Mouse (Mus musculus) kidney, adult 2 months (tissue): ENCODE data around the gene Copa. TPM values are rescaled to one million over a fixed set of nuclear protein-coding genes. Genes with fewer than 3 reads are reported as not detected.
A peak's percentile ranks its signal among the peaks of the same experiment; 100 is the strongest.

ENCODE experiments used
- DNase-seq: peaks from one replicate; pipeline ENCODE4 v3.0.0; 2021
- H3K27ac ChIP-seq: fragments of 200-500 bp; 2 replicates; pipeline ENCODE4 v1.5.1; 2012; ENCODE audit warnings: low read depth, low read length, control low read depth, inconsistent platforms; ENCODE audit not compliant: insufficient read depth
- H3K27me3 ChIP-seq: fragments of 200-500 bp; replicated peaks from 2 replicates; pipeline ENCODE4 v1.6.1; 2012; ENCODE audit warnings: mild to moderate bottlenecking, moderate library complexity, low read length, inconsistent platforms; ENCODE audit not compliant: control insufficient read depth, insufficient read depth
- H3K36me3 ChIP-seq: fragments of 200-500 bp; 2 replicates; pipeline ENCODE4 v1.6.1; 2012; ENCODE audit warnings: mild to moderate bottlenecking, moderate library complexity, low read length, inconsistent platforms; ENCODE audit not compliant: control insufficient read depth, insufficient read depth
- H3K4me1 ChIP-seq: fragments of 200-500 bp; 2 replicates; pipeline ENCODE4 v1.6.1; 2011; ENCODE audit warnings: low read length; ENCODE audit not compliant: control insufficient read depth, insufficient read depth
- H3K4me3 ChIP-seq: fragments of 200-500 bp; 2 replicates; pipeline ENCODE4 v1.5.1; 2011; ENCODE audit warnings: mild to moderate bottlenecking, low read depth, low read length, control low read depth; ENCODE audit not compliant: insufficient read depth
- CTCF ChIP-seq: fragments of 200-500 bp; conservative IDR thresholded peaks from 2 replicates; pipeline ENCODE4 v1.5.1; 2011; ENCODE audit warnings: low read depth, mild to moderate bottlenecking, control low read depth, low read length, moderate library complexity, mixed read lengths; ENCODE audit not compliant: insufficient read depth, insufficient read length
- POLR2A ChIP-seq: fragments of 200-500 bp; IDR thresholded peaks from one replicate; pipeline ENCODE4 v1.6.1; 2011; ENCODE audit warnings: low read depth, low read length, control low read depth
- WGBS: fragments of 180-500 bp; shearing (Covaris S2); methylation state at CpG from one replicate; pipeline ENCODE4 v1.1.7; 2018; 5-methylcytosine and 5-hydroxymethylcytosine counted together
- polyA plus RNA-seq: library from polyadenylated mRNA; depleted of rRNA; stranded (reverse); fragments of >200 nt; gene quantifications from 2 replicates; pipeline ENCODE4 v1.2.3, GENCODE M21; 2012

The Copa gene
- polyA plus RNA-seq, 1 experiment: 74.9 TPM

DNA sequence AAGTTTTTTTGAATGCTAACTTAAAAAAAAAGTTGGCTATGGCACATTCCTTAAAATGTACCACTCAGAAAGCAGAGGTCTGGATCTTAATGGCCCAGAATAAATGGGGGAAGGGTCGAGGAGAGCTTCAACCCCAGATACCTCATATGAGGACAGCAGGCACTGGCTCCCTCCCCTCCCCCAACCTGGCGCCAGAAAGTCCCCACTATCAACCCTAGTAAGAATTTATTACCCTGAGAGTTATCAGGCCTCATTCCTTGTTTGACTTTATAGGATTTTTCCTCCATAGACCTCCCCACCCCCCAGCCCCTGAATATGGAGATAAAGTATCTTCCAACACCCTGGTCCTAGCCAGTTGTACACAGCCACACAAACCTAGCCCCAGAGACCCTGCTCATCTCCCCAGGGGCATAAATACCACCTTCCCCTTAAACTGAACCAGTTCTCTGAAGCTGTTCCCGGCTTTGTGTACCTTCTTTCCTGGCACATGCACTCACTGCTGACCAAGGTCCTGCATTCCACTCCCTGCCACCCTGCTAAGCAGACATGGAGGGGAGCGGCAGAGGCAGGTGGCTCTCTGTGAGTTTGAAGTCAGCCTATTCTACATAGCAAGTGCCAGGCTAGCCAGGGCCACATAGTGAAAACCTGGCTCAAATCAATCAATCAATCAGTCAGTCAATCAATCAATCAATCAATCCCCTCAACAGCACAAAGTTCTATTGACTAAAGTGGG lies 18.9 kb upstream of the Copa start:
- Histone ChIP-seq H3K36me3 (no peaks in the 10 kb centered on the region), H3K4me1 (no peaks in the 10 kb centered on the region), H3K4me3 (no peak overlapping the region), H3K27ac (no peak overlapping the region), H3K27me3 (no peaks in the 10 kb centered on the region)
- no peak for DNase-seq
- WGBS: 39% methylated on average over 4 of the region's 4 CpGs
- TF ChIP-seq POLR2A: no peak
- TF ChIP-seq CTCF: no peak

DNA sequence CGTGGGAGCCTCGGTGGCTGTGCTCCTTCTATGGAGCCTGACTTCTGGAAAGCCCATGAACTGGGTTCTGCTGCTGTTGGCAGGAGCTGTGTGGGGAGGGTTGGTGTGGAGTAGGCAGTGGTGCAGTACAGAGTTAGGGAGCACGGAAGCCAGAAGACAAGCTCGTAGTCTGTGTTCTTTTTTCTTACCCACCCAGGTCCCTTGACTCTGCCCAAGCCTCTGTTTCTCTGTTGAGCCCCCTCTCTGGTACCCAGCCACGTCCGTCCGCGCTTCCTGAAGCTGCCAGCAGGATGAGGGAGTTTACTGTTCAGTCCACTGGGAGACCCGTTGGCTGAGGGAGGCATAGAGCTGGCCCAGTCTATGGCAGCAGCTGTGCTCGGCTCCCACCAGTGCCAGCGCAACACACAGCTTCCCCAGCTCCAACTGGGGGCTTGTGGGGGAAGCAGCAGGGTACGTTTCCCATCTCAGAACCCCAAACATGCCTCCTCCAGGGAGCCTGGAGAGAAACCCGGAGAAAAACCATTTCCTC lies 17.7 kb upstream of the Copa start:
- TF ChIP-seq CTCF (no peak), POLR2A (no peak)
- 80% methylated on average over 13 of the region's 13 CpGs for WGBS
- H3K4me3 ChIP-seq: no peak overlapping the region
- H3K36me3 ChIP-seq: no peaks in the 10 kb centered on the region; the same call in 1 of the 2 replicates
- no peak overlapping the region for H3K27ac ChIP-seq
- no peaks in the 10 kb centered on the region for H3K27me3 ChIP-seq
- no peaks in the 10 kb centered on the region for H3K4me1 ChIP-seq
- no peak for DNase-seq

DNA sequence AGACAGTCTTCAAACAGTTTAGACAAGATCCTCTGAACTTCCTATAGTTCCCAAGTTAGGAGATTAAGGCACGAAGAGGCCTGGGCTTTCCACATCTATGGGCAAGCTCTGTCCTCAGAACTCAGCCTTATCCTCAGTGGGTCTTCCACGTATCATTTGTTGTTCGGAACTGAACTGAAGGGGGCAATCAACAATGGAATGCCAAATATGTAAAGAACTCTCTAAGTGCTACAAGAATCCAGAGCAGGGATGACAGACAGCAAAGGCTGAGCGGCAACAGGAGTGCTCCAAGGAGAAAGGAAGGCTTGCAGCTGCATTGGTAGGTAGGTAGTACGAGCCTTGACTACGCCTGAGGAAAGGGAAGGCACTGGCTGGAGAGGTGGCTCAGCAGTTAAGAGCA lies 12.1 kb upstream of the Copa start:
- H3K4me3 ChIP-seq: no peak overlapping the region
- DNase-seq: no peak
- TF ChIP-seq POLR2A: no peak
- no peak for TF ChIP-seq CTCF
- no peak overlapping the region for H3K27ac ChIP-seq
- H3K36me3 ChIP-seq: peaks cover 7% of the 10 kb centered on the region
- WGBS: 76% methylated on average over 6 of the region's 6 CpGs
- no peaks in the 10 kb centered on the region for H3K4me1 ChIP-seq
- H3K27me3 ChIP-seq: no peaks in the 10 kb centered on the region

DNA sequence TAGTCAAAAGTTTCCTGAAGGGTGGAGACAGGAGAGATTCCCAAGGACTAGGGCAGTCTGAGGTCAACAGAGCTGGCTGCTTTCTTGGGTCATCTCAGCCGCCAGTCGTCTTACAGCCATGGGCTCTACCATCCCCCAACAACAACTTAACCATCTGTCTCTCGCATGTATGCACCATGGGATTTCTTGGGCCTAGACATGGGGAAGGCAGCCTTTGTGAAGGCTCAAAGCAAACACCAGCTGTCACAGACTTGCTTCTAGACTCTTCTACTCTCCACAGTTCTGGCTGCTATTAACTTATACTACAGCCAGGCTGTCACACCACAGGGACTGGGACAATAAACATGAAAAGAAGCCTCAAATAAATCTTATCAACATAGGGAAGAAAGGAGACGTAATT lies 10.8 kb upstream of the Copa start:
- TF ChIP-seq POLR2A: no peak
- no peak for TF ChIP-seq CTCF
- Histone ChIP-seq H3K4me1 (no peaks in the 10 kb centered on the region), H3K27me3 (no peaks in the 10 kb centered on the region), H3K27ac (no peak overlapping the region), H3K4me3 (no peak overlapping the region), H3K36me3 (peaks cover 7% of the 10 kb centered on the region)
- 62% methylated on average over 4 of the region's 4 CpGs for WGBS
- no peak for DNase-seq

DNA sequence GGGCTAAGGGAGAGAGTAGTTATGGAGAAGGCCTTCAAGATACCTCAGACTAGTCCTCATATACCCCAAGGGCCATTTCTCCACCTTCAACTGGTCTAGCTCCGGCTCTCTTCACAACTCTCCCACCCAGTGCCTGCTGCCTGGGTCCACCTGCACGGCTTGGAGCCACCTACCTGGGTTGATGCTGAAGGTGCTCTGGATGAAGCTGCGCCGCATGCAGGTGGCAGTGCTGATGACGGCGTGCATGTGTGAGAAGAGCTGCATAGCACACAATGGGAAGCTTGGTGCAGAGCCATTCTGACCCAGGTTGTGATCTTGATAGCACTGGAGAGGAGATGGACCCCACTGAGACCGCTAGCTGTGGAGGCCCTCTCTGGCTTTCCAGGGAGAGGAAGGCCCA lies 9.7 kb upstream of the Copa start:
- H3K4me1 ChIP-seq: no peaks in the 10 kb centered on the region
- H3K27ac ChIP-seq: no peak overlapping the region
- TF ChIP-seq CTCF: no peak
- no peak for TF ChIP-seq POLR2A
- no peaks in the 10 kb centered on the region for H3K27me3 ChIP-seq
- WGBS: 96% methylated on average over 7 of the region's 7 CpGs
- H3K4me3 ChIP-seq: no peak overlapping the region
- H3K36me3 ChIP-seq: peaks cover 7% of the 10 kb centered on the region
- DNase-seq: no peak

DNA sequence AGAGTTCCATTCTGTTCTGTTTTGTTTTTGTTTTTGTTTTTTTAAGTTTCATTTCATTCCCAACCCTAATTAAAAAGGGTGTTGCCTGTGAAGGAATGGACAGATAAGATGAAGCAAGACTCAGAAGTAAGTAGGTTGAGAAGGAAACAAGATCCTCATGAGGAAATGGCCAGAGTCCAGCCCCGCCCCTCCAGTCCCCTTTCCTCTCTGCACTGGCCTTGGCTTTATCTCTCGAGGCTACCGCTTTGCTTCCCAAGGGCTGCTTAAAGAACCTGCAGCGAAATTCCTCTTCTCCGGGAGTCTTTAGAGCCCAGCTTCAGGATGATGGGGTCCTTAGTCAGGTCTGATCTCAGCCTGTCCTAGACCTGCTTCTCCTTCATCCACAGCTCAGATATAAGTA lies 4.3 kb upstream of the Copa start:
- H3K36me3 ChIP-seq: peaks cover 3% of the 10 kb centered on the region; the same call in 1 of the 2 replicates
- no peaks in the 10 kb centered on the region; the same call in 1 of the 2 replicates for H3K4me1 ChIP-seq
- TF ChIP-seq CTCF: no peak
- H3K4me3 ChIP-seq: no peak overlapping the region
- H3K27ac ChIP-seq: no peak overlapping the region
- no peak for DNase-seq
- WGBS: 46% methylated on average over 5 of the region's 5 CpGs
- H3K27me3 ChIP-seq: no peaks in the 10 kb centered on the region

DNA sequence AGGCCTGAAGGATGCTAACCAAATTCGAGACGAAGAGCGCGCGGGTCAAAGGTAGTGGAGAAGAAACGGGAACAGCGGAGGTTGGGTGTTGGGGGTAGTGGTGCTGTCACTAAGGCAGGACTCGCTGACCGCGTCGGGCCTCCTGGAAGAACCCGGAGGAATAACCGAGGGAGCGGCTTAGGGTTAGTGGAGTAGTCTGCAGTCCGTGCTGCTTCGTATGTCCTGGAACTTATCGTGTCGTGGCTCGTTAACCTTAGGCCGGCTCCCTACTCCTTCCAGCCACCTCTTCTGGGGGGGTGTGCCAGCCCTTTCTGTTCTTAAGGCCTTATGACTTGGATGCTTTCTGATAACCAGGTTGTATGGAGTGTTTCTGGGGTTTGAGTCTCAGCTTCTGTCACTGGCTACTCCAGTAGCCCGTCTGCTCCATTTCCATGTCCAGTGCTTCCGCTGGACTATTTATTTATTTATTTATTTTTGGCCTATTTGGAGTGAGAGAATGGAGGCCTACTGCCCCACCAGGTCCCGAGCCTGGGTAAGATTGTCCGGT lies 643 bp downstream of the Copa start:
- no peak for DNase-seq
- TF ChIP-seq CTCF (no peak), POLR2A (no peak)
- 1% methylated on average over 24 of the region's 24 CpGs for WGBS
- Histone ChIP-seq H3K27me3 (no peaks in the 10 kb centered on the region), H3K4me3 (peak overlapping the region; percentile 99), H3K4me1 (peaks cover 11% of the 10 kb centered on the region), H3K36me3 (peaks cover 2% of the 10 kb centered on the region; the same call in 1 of the 2 replicates), H3K27ac (peak overlapping the region; percentile 79)
